21 mouse cellular contexts compared by ENCODE assay signal in genomic region chr12:89661219-89661618, GRCm38 (mm10).
DNase-seq lines count a peak whose midpoint lies in the region; ATAC-seq lines count a peak whose summit lies in the region.
"Had no signal": no experiment of that assay in that cellular context is flagged by ENCODE, and none has a peak within 500 bp of the region (broad histone marks: within the 10 kb centered on the region; RNA-seq: fewer than 3 reads in every experiment).

No protein-coding gene starts in this region.

- DNase-seq in hindbrain, embryonic 11.5 days (ENCODE audit: low spot score) = no peak
- no peak for DNase-seq in hindbrain, embryonic 10.5 days (ENCODE audit: low spot score)
- DNase-seq in retina, postnatal 1 day = peak; percentile 9
- DNase-seq in retina, embryonic 14.5 days (ENCODE audit: low spot score) = no peak
- no peak for DNase-seq in cerebellum, adult 11 months
- no peak for DNase-seq in adrenal gland, postnatal 4 days (ENCODE audit: low spot score in 2 of 2)
- DNase-seq: adrenal gland, postnatal 25 days; cerebellum, adult 11-12 months; cerebellum, postnatal 10 days; heart, postnatal 4 days; kidney, adult 2 months; liver, embryonic 13.5 days; lung, adult 2 months; lung, postnatal 14 days; right cerebral cortex, postnatal 25 days; thymus, postnatal 25 days had no signal

- ATAC-seq in hindbrain, embryonic 11.5 days (ENCODE audit: low FRiP score) = peak; percentile 77; the same call in 1 of the 2 replicates
- ATAC-seq in hindbrain, embryonic 16.5 days = peak; percentile 61; the same call in 1 of the 2 replicates
- no peak for ATAC-seq in heart, embryonic 12.5 days (ENCODE audit: insufficient number of reproducible peaks, low FRiP score)

- no peaks in the 10 kb centered on the region for H3K36me3 ChIP-seq in hindbrain, embryonic 11.5 days (ENCODE audit: control insufficient read depth, insufficient read depth, low read length)
- no peaks in the 10 kb centered on the region for H3K36me3 ChIP-seq in hindbrain, embryonic 10.5 days
- no peaks in the 10 kb centered on the region for H3K36me3 ChIP-seq in hindbrain, embryonic 16.5 days (ENCODE audit: control insufficient read depth, insufficient read depth, low read length)
- no peaks in the 10 kb centered on the region for H3K36me3 ChIP-seq in heart, embryonic 12.5 days
- H3K36me3 ChIP-seq: embryonic facial prominence, embryonic 12.5 days; liver, embryonic 13.5 days had no signal

- H3K4me3 ChIP-seq in hindbrain, embryonic 11.5 days (ENCODE audit: low read depth, low read length) = no peak overlapping the region
- H3K4me3 ChIP-seq in hindbrain, embryonic 10.5 days = no peak overlapping the region
- no peak overlapping the region for H3K4me3 ChIP-seq in hindbrain, embryonic 16.5 days (ENCODE audit: low read length)
- no peak overlapping the region for H3K4me3 ChIP-seq in heart, embryonic 12.5 days
- H3K4me3 ChIP-seq: embryonic facial prominence, embryonic 12.5 days; left cerebral cortex, adult 2 months; liver, embryonic 13.5 days had no signal

- H3K4me1 ChIP-seq in hindbrain, embryonic 11.5 days (replicated peaks; ENCODE audit: control insufficient read depth, insufficient read depth, low read length) = no peaks in the 10 kb centered on the region
- H3K4me1 ChIP-seq in hindbrain, embryonic 10.5 days (replicated peaks) = no peaks in the 10 kb centered on the region
- no peaks in the 10 kb centered on the region for H3K4me1 ChIP-seq in hindbrain, embryonic 16.5 days (ENCODE audit: control insufficient read depth, insufficient read depth, low read depth, low read length)
- no peaks in the 10 kb centered on the region for H3K4me1 ChIP-seq in heart, embryonic 12.5 days (replicated peaks)
- H3K4me1 ChIP-seq: embryonic facial prominence, embryonic 12.5 days; liver, embryonic 13.5 days had no signal

- no peak overlapping the region for H3K4me2 ChIP-seq in hindbrain, embryonic 11.5 days (replicated peaks; ENCODE audit: low read depth, low read length)
- no peak overlapping the region for H3K4me2 ChIP-seq in hindbrain, embryonic 16.5 days (ENCODE audit: low read length)
- H3K4me2 ChIP-seq in heart, embryonic 12.5 days = no peak overlapping the region
- H3K4me2 ChIP-seq: embryonic facial prominence, embryonic 12.5 days; liver, embryonic 13.5 days had no signal

- H3K27me3 ChIP-seq in hindbrain, embryonic 11.5 days (ENCODE audit: control insufficient read depth, insufficient read depth, low read length) = no peaks in the 10 kb centered on the region
- H3K27me3 ChIP-seq in hindbrain, embryonic 10.5 days (ENCODE audit: insufficient read depth, poor library complexity, severe bottlenecking) = no peaks in the 10 kb centered on the region
- H3K27me3 ChIP-seq in hindbrain, embryonic 16.5 days (replicated peaks; ENCODE audit: control insufficient read depth, insufficient read depth, low read length) = no peaks in the 10 kb centered on the region
- no peaks in the 10 kb centered on the region for H3K27me3 ChIP-seq in heart, embryonic 12.5 days (replicated peaks)
- H3K27me3 ChIP-seq: embryonic facial prominence, embryonic 12.5 days; liver, embryonic 13.5 days had no signal

- H3K9me3 ChIP-seq in hindbrain, embryonic 11.5 days (ENCODE audit: control insufficient read depth, low read length) = no peaks in the 10 kb centered on the region
- H3K9me3 ChIP-seq in hindbrain, embryonic 10.5 days = no peaks in the 10 kb centered on the region
- H3K9me3 ChIP-seq in hindbrain, embryonic 16.5 days (ENCODE audit: control insufficient read depth, low read length) = no peaks in the 10 kb centered on the region
- H3K9me3 ChIP-seq in heart, embryonic 12.5 days (replicated peaks) = no peaks in the 10 kb centered on the region
- H3K9me3 ChIP-seq: embryonic facial prominence, embryonic 12.5 days; liver, embryonic 13.5 days had no signal

- H3K9ac ChIP-seq in hindbrain, embryonic 11.5 days (ENCODE audit: low read depth, low read length) = no peak overlapping the region
- no peak overlapping the region for H3K9ac ChIP-seq in hindbrain, embryonic 16.5 days (ENCODE audit: low read depth, low read length)
- H3K9ac ChIP-seq in heart, embryonic 12.5 days = no peak overlapping the region
- H3K9ac ChIP-seq: embryonic facial prominence, embryonic 12.5 days; liver, embryonic 13.5 days had no signal

- no peak overlapping the region for H3K27ac ChIP-seq in hindbrain, embryonic 11.5 days (ENCODE audit: low read depth, low read length)
- H3K27ac ChIP-seq in hindbrain, embryonic 10.5 days = no peak overlapping the region
- H3K27ac ChIP-seq in hindbrain, embryonic 16.5 days (ENCODE audit: low read depth, low read length) = no peak overlapping the region
- H3K27ac ChIP-seq in heart, embryonic 12.5 days (ENCODE audit: poor library complexity, severe bottlenecking) = no peak overlapping the region
- H3K27ac ChIP-seq: embryonic facial prominence, embryonic 12.5 days; kidney, postnatal 0 days; left cerebral cortex, adult 2 months; liver, embryonic 13.5 days had no signal

- WGBS in hindbrain, embryonic 11.5 days = 57% methylated on average over 3 of the region's 3 CpGs
- 78% methylated on average over 3 of the region's 3 CpGs for WGBS in hindbrain, embryonic 10.5 days
- 43% methylated on average over 3 of the region's 3 CpGs for WGBS in hindbrain, embryonic 16.5 days
- 79% methylated on average over 3 of the region's 3 CpGs for WGBS in heart, embryonic 12.5 days
